Mouse (Mus musculus): ENCODE measurements at regions not wholly inside any gene's neighbourhood (a gene's known extent, or its start where the extent isn't known, plus 50 kb on each side); places are given as distances from the start of the nearest gene placed in this dataset.
A peak's percentile ranks its signal among the peaks of the same experiment; 100 is the strongest.

GRCm38 (mm10) chr15:6209301-6209700, 90.3 kb upstream of the Dab2 start:
- peak; percentile 25 for DNase-seq

DNA sequence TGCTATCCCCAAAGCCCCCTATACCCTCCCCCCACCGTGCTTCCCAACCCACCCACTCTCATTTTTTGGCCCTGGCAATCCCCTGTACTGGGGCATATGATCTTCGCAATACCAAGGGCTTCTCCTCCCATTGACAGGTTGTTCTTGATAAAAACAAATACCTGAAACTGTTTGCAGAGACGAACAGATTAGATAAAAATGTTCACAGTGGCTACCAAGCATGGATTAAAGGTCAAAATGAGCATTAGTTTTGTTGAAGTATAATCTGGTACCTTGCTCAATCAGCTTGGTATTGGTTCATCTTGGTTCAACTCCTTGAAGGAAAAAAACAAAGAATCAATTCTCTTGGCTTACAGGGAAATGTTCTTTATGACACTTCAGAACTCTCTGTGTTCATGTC, 81.5 kb upstream of the Dab2 start:
- no peak for DNase-seq

GRCm38 (mm10) chr15:6225227-6225626, 74.4 kb upstream of the Dab2 start:
- DNase-seq, result no peak

DNA sequence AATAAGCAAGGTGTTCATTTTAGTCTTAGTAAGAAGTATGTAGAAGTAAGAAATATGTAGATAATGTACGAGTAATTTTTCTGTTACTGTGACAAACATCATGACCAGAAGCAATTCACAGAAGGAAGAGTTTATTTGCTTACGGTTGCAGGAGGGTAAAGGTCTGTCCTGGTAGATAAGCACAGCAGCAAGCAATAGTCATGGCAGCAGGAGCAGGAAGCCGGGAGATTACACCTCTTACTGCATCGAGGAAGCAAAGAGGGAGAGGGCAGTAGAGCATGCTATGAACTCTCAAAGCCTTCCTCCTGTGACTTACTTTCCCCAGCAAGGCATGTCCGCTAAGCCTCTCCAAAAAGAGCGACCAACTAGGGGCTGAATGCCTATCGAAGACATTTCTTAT, 69.0 kb upstream of the Dab2 start:
- no peak for DNase-seq

DNA sequence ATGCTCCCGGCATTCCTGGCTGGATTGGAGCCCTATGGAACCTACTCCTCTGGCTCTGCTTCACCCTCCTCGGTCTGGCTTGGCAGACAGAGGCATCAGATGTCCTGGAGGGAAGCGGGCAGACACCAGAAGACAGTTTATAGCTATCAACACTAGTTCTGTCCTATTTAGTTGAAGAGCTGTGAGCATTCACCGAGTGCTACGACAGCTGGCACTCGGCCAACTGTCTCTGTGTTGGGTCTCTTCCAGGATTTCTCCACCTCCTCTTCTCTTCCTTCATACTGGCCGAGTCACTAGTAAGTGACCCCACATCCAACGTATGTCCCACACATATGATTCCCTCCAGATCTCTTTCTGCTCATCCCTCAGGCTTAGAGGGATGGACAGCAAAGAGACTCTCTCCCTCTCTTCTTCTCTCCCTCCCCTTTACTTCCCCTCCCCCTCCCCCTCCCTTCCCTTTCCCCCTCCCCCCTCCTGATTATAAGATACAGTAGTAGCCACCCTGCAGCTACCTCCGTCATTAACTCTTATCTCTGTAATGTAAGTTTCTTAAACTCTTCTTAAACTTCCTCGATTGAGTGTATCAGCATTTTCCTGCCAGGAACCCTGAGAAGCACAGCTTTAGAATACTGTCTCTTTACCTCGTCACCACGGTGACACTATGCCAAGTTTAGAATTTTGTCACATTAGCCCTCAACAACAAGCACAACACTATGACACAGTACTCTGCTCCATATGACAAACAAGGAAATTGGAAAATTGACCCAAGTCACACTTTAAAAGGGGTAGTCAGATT, 68.1 kb upstream of the Dab2 start:
- DNase-seq, result peak; percentile 19

- no peak for DNase-seq
Observed at GRCm38 (mm10) chr15:6233621-6234020, 66.0 kb upstream of the Dab2 start.

- DNase-seq, result no peak
Observed at GRCm38 (mm10) chr15:6236583-6236982, 63.0 kb upstream of the Dab2 start.

DNA sequence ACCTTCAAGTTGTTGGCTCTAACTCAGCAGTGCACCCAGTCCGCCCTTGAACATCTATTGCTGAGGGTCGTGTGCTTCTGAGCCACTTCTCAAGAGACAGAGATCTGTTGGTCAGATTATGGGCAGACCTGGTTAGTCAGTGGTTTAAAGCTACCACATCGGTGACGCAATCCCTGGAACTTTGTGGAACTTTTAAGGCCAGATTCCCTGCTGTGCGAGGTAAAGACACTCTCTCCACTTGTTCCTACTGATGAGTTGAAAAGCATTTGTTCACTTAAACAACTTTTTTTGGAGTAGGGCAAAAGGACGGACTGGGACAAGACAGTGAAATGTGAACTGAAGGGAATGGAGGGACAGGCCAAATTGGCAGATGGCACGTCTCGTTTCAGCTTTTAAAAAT, 61.9 kb upstream of the Dab2 start:
- DNase-seq, result no peak

GRCm38 (mm10) chr15:6238133-6238532, 61.5 kb upstream of the Dab2 start:
- DNase-seq, result peak; percentile 89

GRCm38 (mm10) chr15:6238755-6239154, 60.8 kb upstream of the Dab2 start:
- no peak for DNase-seq

- DNase-seq, result no peak
Observed at GRCm38 (mm10) chr15:6242132-6242531, 57.5 kb upstream of the Dab2 start.

- DNase-seq, result no peak
Observed at GRCm38 (mm10) chr15:6244401-6244800, 55.2 kb upstream of the Dab2 start.

DNA sequence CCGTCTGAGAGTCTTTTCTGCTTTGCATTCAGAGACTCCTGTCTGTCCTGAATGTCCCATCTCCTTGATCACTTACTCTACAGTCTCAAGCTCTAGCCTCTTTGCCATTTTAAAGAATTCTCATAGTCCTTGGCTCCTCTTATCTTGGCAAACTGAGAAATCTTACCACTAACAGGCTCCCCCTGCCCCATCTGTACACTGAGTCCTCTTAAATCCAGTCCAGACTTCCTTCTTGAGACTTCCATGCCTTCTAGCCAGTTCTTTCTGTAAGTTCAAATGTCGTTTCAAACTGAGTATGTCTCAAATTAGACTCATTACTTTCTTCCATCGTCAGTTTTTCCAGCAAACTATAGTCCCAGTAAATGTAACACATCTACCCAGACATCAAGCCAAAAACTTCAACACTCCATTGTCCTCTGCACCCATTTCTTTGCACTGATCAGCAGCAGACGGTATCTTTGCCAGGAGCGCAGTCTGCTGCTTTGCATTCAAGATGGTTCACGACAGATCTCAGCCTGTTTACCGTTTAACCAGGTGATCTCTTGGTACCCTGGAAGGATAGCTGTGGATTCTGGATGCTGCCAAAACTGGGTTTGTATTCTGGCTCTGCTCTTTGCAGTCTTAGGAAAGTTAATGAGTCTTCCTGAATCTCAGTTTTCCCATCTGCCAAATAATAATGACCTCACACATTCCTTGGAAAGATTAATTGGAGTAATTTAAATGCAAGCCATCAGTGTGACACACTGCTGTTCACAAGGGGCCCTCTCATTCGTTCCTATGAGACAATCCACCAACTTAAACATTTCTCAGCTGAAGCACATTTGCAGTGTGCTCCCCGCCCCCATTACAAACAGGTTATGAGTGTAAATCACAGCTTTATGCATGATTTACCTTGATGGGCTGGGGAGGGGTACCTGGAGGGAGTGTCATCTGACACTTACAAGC, 53.4 kb upstream of the Dab2 start:
- DNase-seq, result no peak

- no peak for DNase-seq
Observed at GRCm38 (mm10) chr15:6248470-6248869, 51.1 kb upstream of the Dab2 start.

Small RNAs in the stretch of these regions (microRNA-seq; reads per million reads assigned to microRNA genes)
- 0 reads per million in 2 experiments for gene Gm27760
